Mouse (Mus musculus): ENCODE results near the gene Nfat5. TPM values are rescaled to one million over a fixed set of nuclear protein-coding genes. Genes with fewer than 3 reads are reported as not detected.

Nfat5 gene
- 8.0 and 12.0 TPM in 2 replicates for polyA plus RNA-seq (2014; fragmentation: Nextera tagmentation; extraction: Ambion mirVana)

DNA sequence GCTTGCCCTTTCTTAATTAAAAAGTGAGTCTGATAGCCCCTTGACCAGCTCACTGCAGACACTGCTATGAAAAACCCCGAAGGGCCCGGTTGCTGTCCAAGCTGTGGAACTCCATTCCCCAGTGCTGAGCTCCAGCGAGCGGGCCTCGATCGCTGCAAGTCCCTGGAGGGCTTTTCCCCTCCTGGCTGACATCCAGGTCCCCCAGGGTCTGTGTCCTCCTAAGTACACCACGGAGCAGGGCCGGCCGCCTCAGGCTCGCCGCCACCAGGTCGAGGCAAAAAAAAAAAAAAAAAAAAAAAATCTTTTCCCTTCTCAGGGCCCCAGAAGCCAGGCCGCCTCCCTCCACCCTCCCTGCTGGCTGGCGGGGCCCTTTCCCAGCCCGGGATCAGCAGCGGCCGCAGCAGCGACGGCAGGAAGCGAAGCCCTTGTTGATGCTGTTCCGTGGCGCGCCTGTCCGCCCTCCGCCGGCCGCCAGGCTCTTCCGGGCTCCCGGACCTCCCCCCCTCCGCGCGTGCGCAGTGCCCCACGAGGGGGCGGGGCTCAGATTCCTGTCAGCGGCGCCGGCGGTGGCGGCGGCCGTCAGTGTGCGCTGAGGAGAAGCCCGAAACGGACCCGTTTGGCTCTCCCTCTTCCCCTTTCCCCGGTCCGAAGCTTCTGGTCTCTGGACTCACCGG, at the start of gene Nfat5:
TSS of gene Nfat5 (plus strand) at position 543 of the 674 bp plus-strand sequence.
- under 1% methylated on average over 47 of the region's 49 CpGs for WGBS
- peaks cover 11% of the 10 kb centered on the region for H3K4me1 ChIP-seq (replicated peaks; ENCODE audit: control insufficient read depth, insufficient read depth, low read length)
- H3K9me3 ChIP-seq (ENCODE audit: control insufficient read depth, low read length) = no peaks in the 10 kb centered on the region
- peak within 1 kb of the TSS; percentile 68 for H3K4me2 ChIP-seq (replicated peaks)
- DNase-seq (ENCODE audit: low spot score) (peak; percentile 96), ATAC-seq (ENCODE audit: low FRiP score) (peak; percentile 93)
- H3K36me3 ChIP-seq (replicated peaks; ENCODE audit: control insufficient read depth, insufficient read depth) = no peaks in the 10 kb centered on the region
- H3K27ac ChIP-seq = peak within 1 kb of the TSS; percentile 95
- H3K27me3 ChIP-seq (ENCODE audit: control insufficient read depth, insufficient read depth, low read length) = no peaks in the 10 kb centered on the region
- H3K4me3 ChIP-seq (replicated peaks; ENCODE audit: low read length) = peak within 1 kb of the TSS; percentile 94
- peak within 1 kb of the TSS; percentile 91 for H3K9ac ChIP-seq

DNA sequence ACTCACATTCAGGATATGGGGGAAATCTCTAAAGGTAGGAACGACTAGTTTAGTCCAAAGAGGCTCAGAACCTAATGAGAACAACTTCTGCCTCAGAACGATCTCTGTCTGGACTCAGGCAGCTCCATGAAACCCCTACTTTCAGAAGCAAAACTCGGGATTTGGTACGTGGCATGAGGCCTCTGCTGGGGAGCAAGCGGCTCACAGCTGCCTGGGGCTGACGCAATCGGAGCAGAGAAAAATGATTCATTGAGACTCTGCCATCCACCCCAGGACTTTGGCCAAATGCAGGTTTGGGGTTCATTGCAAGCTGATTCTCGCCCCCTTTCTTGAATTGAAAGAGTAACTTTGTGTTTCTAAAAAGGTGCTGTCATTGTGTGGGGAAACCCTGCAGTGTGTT, 49.1 kb upstream of the Nfat5 start:
- H3K9me3 ChIP-seq (ENCODE audit: control insufficient read depth, low read length) = no peaks in the 10 kb centered on the region
- DNase-seq (ENCODE audit: low spot score) = no peak
- 80% methylated on average over 8 of the region's 8 CpGs for WGBS
- H3K4me2 ChIP-seq (replicated peaks) = no peak overlapping the region
- no peaks in the 10 kb centered on the region for H3K27me3 ChIP-seq (ENCODE audit: control insufficient read depth, insufficient read depth, low read length)
- ATAC-seq (ENCODE audit: low FRiP score) = no peak
- H3K36me3 ChIP-seq (replicated peaks; ENCODE audit: control insufficient read depth, insufficient read depth) = no peaks in the 10 kb centered on the region
- H3K27ac ChIP-seq = no peak overlapping the region
- no peaks in the 10 kb centered on the region for H3K4me1 ChIP-seq (replicated peaks; ENCODE audit: control insufficient read depth, insufficient read depth, low read length)
- H3K9ac ChIP-seq = no peak overlapping the region
- H3K4me3 ChIP-seq (replicated peaks; ENCODE audit: low read length) = no peak overlapping the region

DNA sequence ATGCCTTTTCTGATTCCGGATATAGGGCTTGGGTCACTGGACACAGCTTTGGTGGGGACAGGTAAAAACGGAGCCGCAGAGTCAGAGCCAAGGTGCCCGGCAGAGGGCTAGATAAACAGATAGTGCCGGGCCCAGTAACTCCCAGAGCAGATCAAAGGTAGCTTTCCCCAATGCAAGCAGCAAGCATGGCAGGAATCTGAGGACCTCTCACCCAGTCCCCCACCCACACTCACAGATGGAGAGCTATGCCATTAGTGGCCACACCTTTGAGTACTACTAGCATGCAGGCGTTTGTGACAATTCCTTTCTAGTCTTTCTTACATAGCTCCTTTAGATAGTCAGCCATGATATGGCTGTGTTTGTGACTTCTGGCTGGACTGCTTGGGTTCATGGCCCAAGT, 44.8 kb upstream of the Nfat5 start:
- Histone ChIP-seq H3K36me3 (replicated peaks; ENCODE audit: control insufficient read depth, insufficient read depth) (no peaks in the 10 kb centered on the region), H3K4me1 (replicated peaks; ENCODE audit: control insufficient read depth, insufficient read depth, low read length) (no peaks in the 10 kb centered on the region), H3K27me3 (ENCODE audit: control insufficient read depth, insufficient read depth, low read length) (no peaks in the 10 kb centered on the region), H3K9me3 (ENCODE audit: control insufficient read depth, low read length) (no peaks in the 10 kb centered on the region), H3K9ac (no peak overlapping the region), H3K4me3 (replicated peaks; ENCODE audit: low read length) (no peak overlapping the region), H3K27ac (no peak overlapping the region), H3K4me2 (replicated peaks) (no peak overlapping the region)
- 88% methylated on average over 6 of the region's 6 CpGs for WGBS
- ATAC-seq (ENCODE audit: low FRiP score) = no peak
- DNase-seq (ENCODE audit: low spot score) = no peak

DNA sequence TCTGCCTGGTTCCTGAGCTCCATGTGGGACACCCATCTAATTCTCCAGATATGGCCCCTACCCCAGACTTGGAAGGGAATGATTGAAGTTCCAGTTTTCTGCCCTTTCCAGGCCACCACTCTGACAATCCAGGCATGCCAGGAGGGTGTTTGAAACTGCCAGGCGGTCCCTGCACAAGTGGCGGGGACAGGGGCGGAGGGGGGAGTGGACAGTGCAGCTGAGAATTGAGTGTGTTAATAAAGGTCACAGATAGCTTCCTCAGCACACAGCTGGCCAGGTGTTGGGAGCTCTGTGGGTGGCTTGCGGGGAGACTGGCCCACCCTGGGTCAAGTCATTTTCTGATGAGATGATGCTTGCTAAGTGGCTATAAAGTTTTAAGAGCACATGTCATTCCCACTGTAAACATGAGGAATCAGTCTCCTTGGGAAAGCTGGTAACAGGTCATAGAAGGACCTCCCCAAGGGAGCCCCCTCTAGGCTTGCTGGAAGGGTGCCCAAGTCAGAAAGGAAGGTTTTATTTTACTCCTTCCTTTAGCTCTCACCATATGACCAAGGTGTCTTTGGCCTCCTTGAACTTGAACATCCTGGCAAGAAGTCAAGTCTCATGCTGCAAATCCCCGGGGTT, 41.7 kb upstream of the Nfat5 start:
- DNase-seq (ENCODE audit: low spot score) (no peak), ATAC-seq (ENCODE audit: low FRiP score) (no peak)
- H3K9ac ChIP-seq = no peak overlapping the region
- no peak overlapping the region for H3K4me3 ChIP-seq (replicated peaks; ENCODE audit: low read length)
- no peak overlapping the region for H3K4me2 ChIP-seq (replicated peaks)
- H3K9me3 ChIP-seq (ENCODE audit: control insufficient read depth, low read length) = no peaks in the 10 kb centered on the region
- 85% methylated on average over 5 of the region's 5 CpGs for WGBS
- no peak overlapping the region for H3K27ac ChIP-seq
- H3K27me3 ChIP-seq (ENCODE audit: control insufficient read depth, insufficient read depth, low read length) = no peaks in the 10 kb centered on the region
- no peaks in the 10 kb centered on the region for H3K4me1 ChIP-seq (replicated peaks; ENCODE audit: control insufficient read depth, insufficient read depth, low read length)
- H3K36me3 ChIP-seq (replicated peaks; ENCODE audit: control insufficient read depth, insufficient read depth) = no peaks in the 10 kb centered on the region

DNA sequence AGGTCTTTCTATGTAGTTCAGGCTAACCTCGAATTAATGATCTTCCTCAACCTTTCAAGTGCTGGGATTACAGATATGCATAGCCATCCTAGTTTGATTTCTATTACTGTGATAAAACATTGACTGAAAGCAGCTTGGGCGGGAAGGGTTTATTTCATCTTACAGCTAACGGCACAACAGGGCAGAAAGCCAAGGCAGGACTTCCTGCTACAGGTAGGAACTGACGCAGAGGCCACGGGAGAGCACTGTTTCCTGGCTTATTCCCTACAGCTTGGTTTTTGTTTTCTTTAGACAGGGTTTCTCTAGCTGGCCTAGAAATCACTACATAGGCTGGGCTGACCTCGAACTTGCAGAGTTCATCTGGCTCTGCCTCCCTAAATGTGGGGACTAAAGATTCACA, 40.1 kb upstream of the Nfat5 start:
- Histone ChIP-seq H3K4me2 (replicated peaks) (no peak overlapping the region), H3K4me1 (replicated peaks; ENCODE audit: control insufficient read depth, insufficient read depth, low read length) (no peaks in the 10 kb centered on the region), H3K9ac (no peak overlapping the region), H3K27ac (no peak overlapping the region), H3K4me3 (replicated peaks; ENCODE audit: low read length) (no peak overlapping the region), H3K27me3 (ENCODE audit: control insufficient read depth, insufficient read depth, low read length) (no peaks in the 10 kb centered on the region), H3K36me3 (replicated peaks; ENCODE audit: control insufficient read depth, insufficient read depth) (no peaks in the 10 kb centered on the region), H3K9me3 (ENCODE audit: control insufficient read depth, low read length) (no peaks in the 10 kb centered on the region)
- no peak for DNase-seq (ENCODE audit: low spot score)
- ATAC-seq (ENCODE audit: low FRiP score) = no peak
- WGBS = 84% methylated on average over 6 of the region's 6 CpGs

DNA sequence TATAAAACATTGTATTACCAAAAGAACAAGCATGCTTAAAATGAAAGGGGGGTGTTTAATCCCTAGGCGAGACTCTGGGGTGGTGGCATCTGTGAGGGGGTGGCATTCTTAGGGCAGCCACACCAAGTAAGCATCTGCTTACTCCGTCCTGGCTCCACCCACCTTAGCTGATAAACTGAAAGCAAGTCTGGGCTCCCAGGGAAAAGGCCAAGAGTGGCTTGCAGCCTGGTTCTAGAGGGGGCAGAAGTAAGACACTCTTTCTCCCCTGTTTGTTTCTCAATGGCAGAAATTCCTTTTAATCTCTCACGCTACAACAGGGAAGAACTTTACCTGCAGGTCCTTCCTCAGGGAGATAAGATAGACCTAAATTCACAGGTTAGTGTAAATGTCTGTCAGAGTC, 38.9 kb upstream of the Nfat5 start:
- 66% methylated on average over 3 of the region's 3 CpGs for WGBS
- DNase-seq (ENCODE audit: low spot score) = no peak
- ATAC-seq (ENCODE audit: low FRiP score) = no peak

DNA sequence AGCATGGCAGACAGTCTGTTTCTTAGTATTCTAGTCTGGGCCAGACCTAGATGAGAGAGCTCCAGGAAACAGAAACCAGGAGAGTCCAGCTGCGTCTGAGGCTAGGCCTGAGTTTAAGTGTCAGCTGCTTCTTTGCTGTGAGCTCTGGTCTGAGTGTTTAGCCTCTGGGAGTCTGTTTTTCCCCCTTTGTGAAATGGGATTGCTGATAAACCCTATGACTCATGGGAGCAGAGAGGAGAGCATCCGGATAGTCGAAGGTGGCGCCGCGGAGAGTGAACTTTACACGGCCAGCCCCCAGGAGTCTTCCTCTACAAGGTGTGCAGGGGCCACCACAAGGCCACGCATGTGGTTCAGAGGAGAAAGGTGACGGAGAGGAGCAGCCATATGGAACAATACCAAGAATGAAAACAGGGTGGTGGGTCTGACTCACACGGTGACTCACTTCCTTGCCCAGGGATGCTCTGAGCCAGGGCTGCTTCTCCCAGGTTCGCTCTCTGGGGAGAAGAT, 38.3 kb upstream of the Nfat5 start:
- Histone ChIP-seq H3K27ac (no peak overlapping the region), H3K9me3 (ENCODE audit: control insufficient read depth, low read length) (no peaks in the 10 kb centered on the region), H3K4me1 (replicated peaks; ENCODE audit: control insufficient read depth, insufficient read depth, low read length) (no peaks in the 10 kb centered on the region), H3K27me3 (ENCODE audit: control insufficient read depth, insufficient read depth, low read length) (no peaks in the 10 kb centered on the region), H3K4me3 (replicated peaks; ENCODE audit: low read length) (no peak overlapping the region), H3K36me3 (replicated peaks; ENCODE audit: control insufficient read depth, insufficient read depth) (no peaks in the 10 kb centered on the region), H3K9ac (no peak overlapping the region), H3K4me2 (replicated peaks) (no peak overlapping the region)
- no peak for DNase-seq (ENCODE audit: low spot score)
- no peak for ATAC-seq (ENCODE audit: low FRiP score)
- 76% methylated on average over 11 of the region's 11 CpGs for WGBS

More for the DNA sequence above, 38.9 kb upstream of the Nfat5 start:
- Histone ChIP-seq H3K27ac (no peak overlapping the region), H3K4me1 (replicated peaks; ENCODE audit: control insufficient read depth, insufficient read depth, low read length) (no peaks in the 10 kb centered on the region), H3K4me2 (replicated peaks) (no peak overlapping the region), H3K9me3 (ENCODE audit: control insufficient read depth, low read length) (no peaks in the 10 kb centered on the region), H3K27me3 (ENCODE audit: control insufficient read depth, insufficient read depth, low read length) (no peaks in the 10 kb centered on the region), H3K4me3 (replicated peaks; ENCODE audit: low read length) (no peak overlapping the region), H3K9ac (no peak overlapping the region), H3K36me3 (replicated peaks; ENCODE audit: control insufficient read depth, insufficient read depth) (no peaks in the 10 kb centered on the region)

DNA sequence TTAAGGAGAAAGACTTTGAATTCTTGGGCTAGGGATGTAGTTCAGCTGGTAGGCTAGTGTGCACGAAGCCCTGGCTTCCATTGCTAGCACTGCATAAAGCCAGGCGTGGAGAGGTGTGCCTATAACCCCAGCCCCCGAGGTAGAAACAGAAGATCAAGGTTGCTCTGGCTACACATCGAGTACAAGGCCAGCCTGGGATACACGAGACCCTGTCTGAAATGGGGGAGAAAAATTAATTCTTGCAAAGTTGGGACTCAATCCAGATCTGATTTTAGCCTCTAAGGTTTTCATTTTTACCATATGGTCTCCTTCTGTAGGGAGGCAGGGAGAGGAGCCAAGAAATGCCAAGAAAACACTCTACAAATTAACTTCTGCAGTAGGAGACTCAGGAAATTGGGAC, 36.0 kb upstream of the Nfat5 start:
- H3K36me3 ChIP-seq (replicated peaks; ENCODE audit: control insufficient read depth, insufficient read depth) = no peaks in the 10 kb centered on the region
- WGBS = 79% methylated on average over 5 of the region's 5 CpGs
- no peak overlapping the region for H3K4me3 ChIP-seq (replicated peaks; ENCODE audit: low read length)
- no peak overlapping the region for H3K27ac ChIP-seq
- H3K9me3 ChIP-seq (ENCODE audit: control insufficient read depth, low read length) = no peaks in the 10 kb centered on the region
- no peaks in the 10 kb centered on the region for H3K27me3 ChIP-seq (ENCODE audit: control insufficient read depth, insufficient read depth, low read length)
- H3K9ac ChIP-seq = no peak overlapping the region
- DNase-seq (ENCODE audit: low spot score) = no peak
- no peaks in the 10 kb centered on the region for H3K4me1 ChIP-seq (replicated peaks; ENCODE audit: control insufficient read depth, insufficient read depth, low read length)
- no peak overlapping the region for H3K4me2 ChIP-seq (replicated peaks)
- ATAC-seq (ENCODE audit: low FRiP score) = no peak

DNA sequence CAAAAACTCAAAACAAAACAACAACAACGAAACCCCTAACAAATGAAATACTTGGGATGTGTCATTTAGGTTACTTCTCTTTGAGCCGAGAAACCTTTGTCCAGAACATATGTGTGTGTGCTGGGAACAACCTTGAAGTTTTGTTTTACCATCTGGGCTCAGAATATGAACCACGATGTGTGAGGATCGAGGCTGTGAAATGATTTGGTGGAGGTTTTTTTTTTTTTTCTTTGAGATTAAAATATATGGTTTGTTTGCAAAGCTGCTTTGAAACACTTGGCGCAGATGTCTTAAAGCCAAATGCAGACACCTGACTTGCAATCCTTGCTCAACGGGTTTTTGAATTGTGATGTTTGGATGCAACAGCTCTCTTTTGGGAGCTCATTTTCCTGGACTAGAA, 33.1 kb upstream of the Nfat5 start:
- no peak for DNase-seq (ENCODE audit: low spot score)
- no peaks in the 10 kb centered on the region for H3K27me3 ChIP-seq (ENCODE audit: control insufficient read depth, insufficient read depth, low read length)
- no peak overlapping the region for H3K4me2 ChIP-seq (replicated peaks)
- H3K4me3 ChIP-seq (replicated peaks; ENCODE audit: low read length) = no peak overlapping the region
- H3K36me3 ChIP-seq (replicated peaks; ENCODE audit: control insufficient read depth, insufficient read depth) = no peaks in the 10 kb centered on the region
- no peak overlapping the region for H3K9ac ChIP-seq
- no peak for ATAC-seq (ENCODE audit: low FRiP score)
- no peak overlapping the region for H3K27ac ChIP-seq
- no peaks in the 10 kb centered on the region for H3K4me1 ChIP-seq (replicated peaks; ENCODE audit: control insufficient read depth, insufficient read depth, low read length)
- WGBS = 95% methylated on average over 6 of the region's 6 CpGs
- H3K9me3 ChIP-seq (ENCODE audit: control insufficient read depth, low read length) = no peaks in the 10 kb centered on the region

Data from hindbrain, embryonic 14.5 days (tissue).